In the genomic region with DNA sequence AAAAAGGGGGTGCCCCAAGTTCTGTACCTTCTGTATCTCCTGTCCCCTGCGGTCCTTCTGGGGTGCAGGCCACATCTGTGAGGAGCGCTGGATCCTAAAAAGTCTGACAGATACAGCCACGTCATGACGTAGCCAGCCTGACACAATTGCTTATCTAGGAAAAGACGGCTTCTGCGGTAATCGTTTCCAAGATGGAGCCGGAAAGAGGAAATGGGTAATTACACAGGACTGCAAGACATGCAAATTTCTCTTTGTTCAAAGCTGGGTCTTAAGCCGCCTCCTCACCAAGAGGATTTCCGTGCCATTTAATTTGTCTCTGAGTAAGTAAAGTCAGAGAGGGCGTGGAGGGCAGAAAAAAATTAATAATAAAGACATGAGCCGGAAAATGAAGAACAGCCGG, we compare ENCODE assay signal across 12 mouse cellular contexts. TPM values are rescaled to one million over a fixed set of nuclear protein-coding genes. Genes with fewer than 3 reads are reported as not detected.
A peak's percentile ranks its signal among the peaks of the same experiment; 100 is the strongest.
DNase-seq lines count a peak whose midpoint lies in the region; ATAC-seq and TF ChIP-seq lines count a peak whose summit lies in the region.
"Had no signal": no experiment of that assay in that cellular context is flagged by ENCODE, and none has a peak within 500 bp of the region (broad histone marks: within the 10 kb centered on the region; RNA-seq: fewer than 3 reads in every experiment).

No protein-coding gene starts in this region.

- H3K36me3 ChIP-seq in liver, embryonic 11.5 days (ENCODE audit: control insufficient read depth, insufficient read depth, low read length), result no peaks in the 10 kb centered on the region
- H3K36me3 ChIP-seq in liver, embryonic 14.5 days (replicated peaks; ENCODE audit: control insufficient read depth, insufficient read depth, low read depth), result no peaks in the 10 kb centered on the region

- peak; percentile 40 for ATAC-seq in liver, embryonic 11.5 days (replicated peaks; ENCODE audit: low FRiP score)
- ATAC-seq in liver, embryonic 14.5 days (ENCODE audit: insufficient read depth), result peak; percentile 47; the same call in 1 of the 2 replicates
- ATAC-seq in neutrophil, adult 5-6 weeks (ENCODE audit: extremely low read depth, insufficient number of reproducible peaks, low FRiP score, poor library complexity, severe bottlenecking), result peak; percentile 51; the same call in 1 of the 2 replicates
- ATAC-seq: forebrain, embryonic 14.5 days had no signal

- no peaks in the 10 kb centered on the region for H3K27me3 ChIP-seq in liver, embryonic 11.5 days (replicated peaks; ENCODE audit: control insufficient read depth, insufficient read depth, low read length)
- H3K27me3 ChIP-seq in liver, embryonic 14.5 days (ENCODE audit: control insufficient read depth, insufficient read depth, low read length), result no peaks in the 10 kb centered on the region
- H3K27me3 ChIP-seq in cerebellum, adult 2 months (ENCODE audit: control insufficient read depth, insufficient read depth, low read length), result no peaks in the 10 kb centered on the region; the same call in 1 of the 2 replicates

- H3K4me1 ChIP-seq in liver, embryonic 11.5 days (replicated peaks; ENCODE audit: control insufficient read depth, insufficient read depth, low read length), result no peaks in the 10 kb centered on the region
- H3K4me1 ChIP-seq in liver, embryonic 14.5 days (replicated peaks; ENCODE audit: control insufficient read depth in 2 of 2, insufficient read depth in 2 of 2, low read length in 1 of 2), result peaks cover 0 to 7% of the 10 kb centered on the region in 2 experiments; a peak in 2 of 4 replicates
- H3K4me1 ChIP-seq in cerebellum, adult 2 months (ENCODE audit: control insufficient read depth, insufficient read depth, low read length), result no peaks in the 10 kb centered on the region

- TF ChIP-seq CTCF in liver, embryonic 14.5 days (IDR thresholded peaks at IDR 0.05; ENCODE audit: low read depth), result no peak
- no peak for TF ChIP-seq CTCF in cerebellum, adult 2 months (IDR thresholded peaks at IDR 0.05; ENCODE audit: borderline replicate concordance, insufficient read depth, low read depth, low read length)

- TF ChIP-seq EP300 in liver, embryonic 14.5 days (IDR thresholded peaks at IDR 0.05; ENCODE audit: low read depth), result no peak

- H3K27ac ChIP-seq in liver, embryonic 11.5 days (ENCODE audit: low read depth, low read length), result no peak overlapping the region
- no peak overlapping the region for H3K27ac ChIP-seq in liver, embryonic 14.5 days
- no peak overlapping the region for H3K27ac ChIP-seq in cerebellum, adult 2 months (ENCODE audit: insufficient read depth, low read length)
- H3K27ac ChIP-seq: heart, adult 2 months had no signal

- no peaks in the 10 kb centered on the region for H3K9me3 ChIP-seq in liver, embryonic 11.5 days (ENCODE audit: control insufficient read depth, low read length)
- no peaks in the 10 kb centered on the region for H3K9me3 ChIP-seq in liver, embryonic 14.5 days (ENCODE audit: control insufficient read depth, low read length)

- no peak overlapping the region for H3K4me3 ChIP-seq in liver, embryonic 11.5 days (ENCODE audit: low read depth, low read length)
- H3K4me3 ChIP-seq in liver, embryonic 14.5 days (ENCODE audit: insufficient read depth in 1 of 2, low read depth in 2 of 2, low read length in 2 of 2), result 0 out of 4 replicates have a peak overlapping the region, but pooled peaks of 1 of the 2 experiments have one; percentile 4
- no peak overlapping the region for H3K4me3 ChIP-seq in cerebellum, adult 2 months (replicated peaks; ENCODE audit: insufficient read depth, low read depth, low read length)
- H3K4me3 ChIP-seq: heart, adult 2 months had no signal

- no peak overlapping the region for H3K9ac ChIP-seq in liver, embryonic 11.5 days (ENCODE audit: low read depth, low read length)
- H3K9ac ChIP-seq in liver, embryonic 14.5 days (replicated peaks), result no peak overlapping the region

- H3K4me2 ChIP-seq in liver, embryonic 11.5 days, result no peak overlapping the region
- H3K4me2 ChIP-seq in liver, embryonic 14.5 days (ENCODE audit: low read depth), result peak overlapping the region; percentile 37

- 63% methylated on average over 13 of the region's 13 CpGs for WGBS in liver, embryonic 11.5 days
- WGBS in liver, embryonic 14.5 days (ENCODE audit: insufficient replicate concordance), result 34% methylated on average over 13 of the region's 13 CpGs
- WGBS in cerebellum, adult 2 months, result 66% methylated on average over 13 of the region's 13 CpGs

- no peak for TF ChIP-seq POLR2A in cerebellum, adult 2 months (IDR thresholded peaks at IDR 0.05; ENCODE audit: borderline replicate concordance, insufficient read depth, low read length)

- DNase-seq in liver, embryonic 11.5 days (ENCODE audit: low spot score), result no peak
- DNase-seq in liver, result no peak
- peak; percentile 97 for DNase-seq in R1 (ENCODE audit: low read depth, low spot score)
- DNase-seq in liver, embryonic 14.5 days (ENCODE audit: low read depth in 3 of 3, low spot score in 3 of 3), result peak in 2 of 3 experiments; percentile 30 to 37
- no peak for DNase-seq in cerebellum, adult 18-20 months
- DNase-seq in cerebellum, adult 2 months, result no peak
- DNase-seq: heart, adult 2 months; layer of hippocampus, adult 9-11 months; right cerebral cortex, postnatal 14 days; thymus, adult 2 months had no signal

RNA-seq across cellular contexts. Expression of gene Gtf3a, which starts 51.5 kb away (rescaled TPM):
- polyA plus RNA-seq in liver, embryonic 11.5 days (2014; fragmentation: Nextera tagmentation; extraction: Ambion mirVana), result 152 and 158 TPM in 2 replicates
- polyA plus RNA-seq in liver, embryonic 14.5 days (2012; rRNA removed), result 20.9 and 31.3 TPM in 2 replicates
- 37.7 and 41.4 TPM in 2 replicates for polyA plus RNA-seq in liver, embryonic 14.5 days (2014; fragmentation: Nextera tagmentation; extraction: Ambion mirVana)
- total RNA-seq in neutrophil, adult 5-6 weeks (2017), result 52.6 and 60.8 TPM in 2 replicates
- polyA plus RNA-seq in cerebellum, adult 2 months (2012; rRNA removed), result 36.4 and 43.0 TPM in 2 replicates

RNA-seq across cellular contexts. Expression of gene Rasl11a, which starts 52.1 kb away (rescaled TPM):
- 4.3 and 4.9 TPM in 2 replicates for polyA plus RNA-seq in liver, embryonic 11.5 days (2014; fragmentation: Nextera tagmentation; extraction: Ambion mirVana)
- polyA plus RNA-seq in liver, embryonic 14.5 days (2012; rRNA removed), result 0.56 and 0.94 TPM in 2 replicates
- 0.85 and 0.94 TPM in 2 replicates for polyA plus RNA-seq in liver, embryonic 14.5 days (2014; fragmentation: Nextera tagmentation; extraction: Ambion mirVana)
- total RNA-seq in neutrophil, adult 5-6 weeks (2017), result not detected in 2 replicates
- polyA plus RNA-seq in cerebellum, adult 2 months (2012; rRNA removed), result 5.6 and 7.4 TPM in 2 replicates

Comparison
In these comparisons a context has a peak if more than half of its experiments do, and no peak if none do; other contexts are left out.
1. DNase-seq: peak in R1 (single experiment) and liver, embryonic 14.5 days (2 of 3); none in liver, embryonic 11.5 days (single experiment), liver (single experiment), cerebellum, adult 18-20 months (0 of 2) and cerebellum, adult 2 months (0 of 2).
2. Peak in every context shown above with its lines, with median percentiles within 50 percentile points of each other: ATAC-seq.